Mouse (Mus musculus): ENCODE measurements at regions not wholly inside any gene's neighbourhood (a gene's known extent, or its start where the extent isn't known, plus 50 kb on each side); places are given as distances from the start of the nearest gene placed in this dataset.

DNA sequence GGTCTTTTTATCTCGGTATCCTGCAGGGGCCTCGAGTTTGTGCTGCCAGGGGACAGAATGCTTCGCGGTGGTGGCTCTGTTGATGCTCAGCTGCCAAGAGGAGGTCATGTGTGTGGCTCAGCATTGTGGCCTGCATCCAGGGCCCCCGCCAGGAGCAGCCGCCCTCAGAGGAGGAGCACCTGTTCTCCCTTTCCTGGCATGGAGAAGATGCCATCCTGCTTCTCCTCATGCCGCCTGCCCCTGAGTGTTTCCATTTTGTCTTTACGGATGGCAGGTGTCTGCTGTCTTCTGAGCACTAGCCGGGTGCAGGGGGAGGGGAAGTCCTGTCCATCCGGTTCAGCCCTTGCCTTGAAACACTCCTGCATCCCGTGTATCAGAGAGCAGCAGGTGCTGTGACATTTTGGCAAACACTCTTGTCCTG is 208.6 kb upstream of the Btbd3 start:
- TF ChIP-seq POLR2A (IDR thresholded peaks at IDR 0.05; ENCODE audit: low read depth, low read length) (no peak), CTCF (IDR thresholded peaks at IDR 0.05; ENCODE audit: extremely low read depth, insufficient read depth, insufficient read length, insufficient replicate concordance) (no peak)
